Mouse (Mus musculus) cerebellum, adult 9-11 months (tissue): ENCODE measurements at regions not wholly inside any gene's neighbourhood (a gene's known extent, or its start where the extent isn't known, plus 50 kb on each side); places are given as distances from the start of the nearest gene placed in this dataset.

Experiments
- DNase-seq: peaks from one replicate; pipeline ENCODE4 v3.0.0; 2022

DNA sequence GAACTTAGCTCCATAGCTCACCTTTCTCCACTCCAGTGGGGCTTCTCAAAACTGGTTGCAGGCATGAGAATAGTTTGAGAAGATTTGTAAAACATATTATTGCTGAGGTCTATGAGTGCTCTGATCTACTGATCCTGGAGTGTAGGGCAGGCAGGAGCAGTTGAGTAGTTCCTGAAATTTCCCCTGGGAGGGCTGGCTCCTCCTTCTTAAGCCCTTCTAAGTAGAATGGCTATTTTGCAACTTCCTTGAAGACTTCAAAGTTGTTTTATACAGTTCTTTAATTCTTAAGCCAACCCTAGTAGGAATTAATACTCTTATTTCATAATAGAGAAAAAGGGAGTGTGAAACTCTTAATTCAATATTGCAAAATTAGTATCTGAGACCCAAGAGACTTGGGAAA lies 133.3 kb downstream of the Ptger3 start:
- DNase-seq, result no peak

DNA sequence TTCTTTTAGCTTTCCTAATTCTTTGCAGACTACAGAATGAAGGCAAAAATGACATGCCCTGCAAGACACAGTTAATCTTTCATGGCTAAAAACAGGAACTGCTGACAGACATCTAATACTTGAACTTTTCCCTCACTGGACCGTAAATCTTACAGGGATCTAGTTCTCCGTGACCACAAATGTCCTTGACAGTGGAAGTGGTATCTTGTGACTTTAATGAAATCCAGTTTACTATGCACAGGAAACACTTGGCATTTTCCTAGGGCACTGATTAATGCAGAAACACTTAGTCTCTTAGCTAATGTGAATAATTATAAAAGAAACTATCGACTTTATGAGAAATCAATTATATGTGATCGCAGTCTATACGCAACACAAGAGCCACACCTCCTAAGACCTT lies 131.8 kb downstream of the Ptger3 start:
- DNase-seq, result no peak

GRCm38 (mm10) chr3:157695128-157696075 lies 128.7 kb downstream of the Ptger3 start:
- no peak for DNase-seq
